Mouse (Mus musculus) heart, embryonic 14.5 days (tissue): ENCODE measurements around the gene Rasgrp2. TPM values are rescaled to one million over a fixed set of nuclear protein-coding genes. Genes with fewer than 3 reads are reported as not detected.
A peak's percentile ranks its signal among the peaks of the same experiment; 100 is the strongest.

Experiments
- ATAC-seq: fragments of 200-750 bp; cut with Nextera tagmentation; 2 replicates; pipeline ENCODE4 v1.8.0; 2017; ENCODE audit warnings: low read depth, moderate TSS enrichment; ENCODE audit not compliant: insufficient number of reproducible peaks, insufficient read depth, low FRiP score
- H3K27ac ChIP-seq, 2 experiments: fragments of 200-500 bp in 1 of 2; fragments of 300-500 bp in 1 of 2; sonication (generic) in 1 of 2; replicated peaks in 1 of 2; 2 replicates each; pipeline ENCODE4 v1.5.1; 2012 to 2014; ENCODE audit warnings: low read depth in 2 of 2, low read length in 2 of 2, control low read depth in 1 of 2, mild to moderate bottlenecking in 1 of 2, mixed read lengths in 1 of 2; ENCODE audit not compliant: control insufficient read depth in 1 of 2, insufficient read depth in 1 of 2
- H3K27me3 ChIP-seq: fragments of 300-500 bp; sonication (generic); 2 replicates; pipeline ENCODE4 v1.6.1; 2014; ENCODE audit warnings: mild to moderate bottlenecking, low read length, control low read depth; ENCODE audit not compliant: control insufficient read depth, insufficient read depth
- H3K36me3 ChIP-seq: fragments of 300-500 bp; sonication (generic); 2 replicates; pipeline ENCODE4 v1.6.1; 2014; ENCODE audit warnings: mild to moderate bottlenecking, control low read depth, low read length, mixed read lengths; ENCODE audit not compliant: control insufficient read depth, insufficient read depth
- H3K4me1 ChIP-seq, 2 experiments: fragments of 200-500 bp in 1 of 2; fragments of 300-500 bp in 1 of 2; sonication (generic) in 1 of 2; 2 replicates each; pipeline ENCODE4 v1.6.1; 2012 to 2014; ENCODE audit warnings: low read length in 2 of 2, control low read depth in 1 of 2, mixed read lengths in 1 of 2; ENCODE audit not compliant: control insufficient read depth in 2 of 2, insufficient read depth in 2 of 2
- H3K4me2 ChIP-seq: fragments of 300-500 bp; sonication (generic); 2 replicates; pipeline ENCODE4 v1.6.1; 2014; ENCODE audit warnings: mild to moderate bottlenecking, low read length
- H3K4me3 ChIP-seq, 2 experiments: fragments of 200-500 bp in 1 of 2; fragments of 300-500 bp in 1 of 2; sonication (generic) in 1 of 2; 2 replicates each; pipeline ENCODE4 v1.5.1; 2012 to 2014; ENCODE audit warnings: low read length in 2 of 2, mild to moderate bottlenecking in 2 of 2, control low read depth in 1 of 2, low read depth in 1 of 2, moderate library complexity in 1 of 2; ENCODE audit not compliant: control insufficient read depth in 1 of 2, insufficient read depth in 1 of 2
- H3K9ac ChIP-seq: fragments of 300-500 bp; sonication (generic); 2 replicates; pipeline ENCODE4 v1.6.1; 2014; ENCODE audit warnings: mild to moderate bottlenecking, low read length
- H3K9me3 ChIP-seq: fragments of 300-500 bp; sonication (generic); 2 replicates; pipeline ENCODE4 v1.6.1; 2016; ENCODE audit warnings: low read length, control low read depth; ENCODE audit not compliant: control insufficient read depth
- WGBS: fragments of 180-500 bp; shearing (Covaris S2); extraction: QIAGEN DNeasy Blood & Tissue Kit; methylation state at CpG from one replicate; pipeline ENCODE4 v1.1.7; 2014; 5-methylcytosine and 5-hydroxymethylcytosine counted together
- polyA plus RNA-seq: library from polyadenylated mRNA; unstranded; fragments of >200 nt; fragmentation: Nextera tagmentation; extraction: Ambion mirVana; gene quantifications from 2 replicates; pipeline ENCODE4 v1.2.1, GENCODE M21; 2014

The Rasgrp2 gene
- polyA plus RNA-seq, 1 experiment from 2014 or later, result 44.8 TPM

GRCm38 (mm10) chr19:6409176-6409575, 10.0 kb downstream of the Rasgrp2 start:
- Histone ChIP-seq H3K27ac (no peak overlapping the region), H3K4me1 (peaks cover 0 to 3% of the 10 kb centered on the region in 2 experiments; a peak in 1 of 4 replicates), H3K4me2 (no peak overlapping the region), H3K9ac (no peak overlapping the region), H3K9me3 (no peaks in the 10 kb centered on the region), H3K27me3 (no peaks in the 10 kb centered on the region), H3K36me3 (no peaks in the 10 kb centered on the region), H3K4me3 (no peak overlapping the region)
- no peak for ATAC-seq
- 71% methylated on average over 5 of the region's 5 CpGs for WGBS

- Histone ChIP-seq H3K36me3 (no peaks in the 10 kb centered on the region), H3K27me3 (no peaks in the 10 kb centered on the region), H3K27ac (no peak overlapping the region), H3K4me2 (no peak overlapping the region), H3K4me3 (no peak overlapping the region), H3K9ac (no peak overlapping the region), H3K4me1 (peaks cover 0 to 3% of the 10 kb centered on the region in 2 experiments; a peak in 1 of 4 replicates), H3K9me3 (no peaks in the 10 kb centered on the region)
- no peak for ATAC-seq
- 84% methylated on average over 5 of the region's 5 CpGs for WGBS
These were observed 10.8 kb downstream of the Rasgrp2 start for GRCm38 (mm10) chr19:6409936-6410335.

GRCm38 (mm10) chr19:6412798-6413197, 13.7 kb downstream of the Rasgrp2 start:
- no peaks in the 10 kb centered on the region for H3K9me3 ChIP-seq
- no peak overlapping the region for H3K4me2 ChIP-seq
- no peak overlapping the region for H3K9ac ChIP-seq
- peaks cover 8 to 12% of the 10 kb centered on the region in 2 experiments; a peak in 3 of 4 replicates for H3K4me1 ChIP-seq
- H3K36me3 ChIP-seq, result no peaks in the 10 kb centered on the region
- ATAC-seq, result no peak
- peaks cover 13% of the 10 kb centered on the region for H3K27me3 ChIP-seq
- no peak overlapping the region for H3K27ac ChIP-seq
- WGBS, result 54% methylated on average over 14 of the region's 14 CpGs
- H3K4me3 ChIP-seq, result no peak overlapping the region

GRCm38 (mm10) chr19:6415454-6415853, 16.3 kb downstream of the Rasgrp2 start:
- WGBS, result 26% methylated on average over 6 of the region's 6 CpGs
- H3K27me3 ChIP-seq, result peaks cover 40% of the 10 kb centered on the region
- H3K9ac ChIP-seq, result no peak overlapping the region
- no peak for ATAC-seq
- no peaks in the 10 kb centered on the region for H3K36me3 ChIP-seq
- H3K27ac ChIP-seq, result no peak overlapping the region
- peaks cover 8 to 18% of the 10 kb centered on the region in 2 experiments; a peak in 3 of 4 replicates for H3K4me1 ChIP-seq
- H3K4me2 ChIP-seq, result no peak overlapping the region
- no peaks in the 10 kb centered on the region for H3K9me3 ChIP-seq
- no peak overlapping the region for H3K4me3 ChIP-seq

GRCm38 (mm10) chr19:6416124-6416770, 17.1 kb downstream of the Rasgrp2 start:
- H3K27me3 ChIP-seq, result peaks cover 47% of the 10 kb centered on the region
- H3K4me3 ChIP-seq, result no peak overlapping the region
- 10% methylated on average over 9 of the region's 9 CpGs for WGBS
- no peaks in the 10 kb centered on the region for H3K36me3 ChIP-seq
- no peak overlapping the region for H3K27ac ChIP-seq
- no peak overlapping the region for H3K9ac ChIP-seq
- no peak for ATAC-seq
- H3K4me1 ChIP-seq, result peaks cover 8 to 18% of the 10 kb centered on the region in 2 experiments; a peak in 3 of 4 replicates
- no peak overlapping the region for H3K4me2 ChIP-seq
- H3K9me3 ChIP-seq, result no peaks in the 10 kb centered on the region

- no peaks in the 10 kb centered on the region for H3K9me3 ChIP-seq
- H3K36me3 ChIP-seq, result no peaks in the 10 kb centered on the region
- H3K27ac ChIP-seq, result no peak overlapping the region
- no peak overlapping the region for H3K4me3 ChIP-seq
- H3K9ac ChIP-seq, result no peak overlapping the region
- H3K4me1 ChIP-seq, result peaks cover 8 to 18% of the 10 kb centered on the region in 2 experiments; a peak in 3 of 4 replicates
- ATAC-seq, result no peak
- peaks cover 56% of the 10 kb centered on the region for H3K27me3 ChIP-seq
- WGBS, result 66% methylated on average over 12 of the region's 12 CpGs
- H3K4me2 ChIP-seq, result no peak overlapping the region
These were observed 18.0 kb downstream of the Rasgrp2 start for GRCm38 (mm10) chr19:6416894-6417761.

- H3K4me1 ChIP-seq, result peaks cover 5 to 18% of the 10 kb centered on the region in 2 experiments; a peak in 3 of 4 replicates
- under 1% methylated on average over 45 of the region's 46 CpGs for WGBS
- peak within 1 kb of the TSS; percentile 38; the same call in 1 of the 2 replicates for H3K9ac ChIP-seq
- no peaks in the 10 kb centered on the region for H3K36me3 ChIP-seq
- H3K4me3 ChIP-seq, result peak within 1 kb of the TSS; percentile 41 to 51
- H3K4me2 ChIP-seq, result peak within 1 kb of the TSS; percentile 90
- ATAC-seq, result 0 out of 2 replicates have a peak, but pooled peaks have one; percentile 48
- peaks cover 68% of the 10 kb centered on the region for H3K27me3 ChIP-seq
- no peaks in the 10 kb centered on the region for H3K9me3 ChIP-seq
- no peak within 1 kb of the TSS for H3K27ac ChIP-seq
These were observed 19.2 kb downstream of the Rasgrp2 start, which contains the start of gene Nrxn2 for GRCm38 (mm10) chr19:6418233-6418879. Nrxn2 (plus strand) TSS chr19:6418731.
